Mouse (Mus musculus): ENCODE measurements at regions not wholly inside any gene's neighbourhood (a gene's known extent, or its start where the extent isn't known, plus 50 kb on each side); places are given as distances from the start of the nearest gene placed in this dataset.

GRCm38 (mm10) chr14:95493154-95493553 is 387.9 kb upstream of the 4921530L21Rik start:
- DNase-seq (ENCODE audit: low spot score) = no peak

GRCm38 (mm10) chr14:95493958-95494357 is 387.1 kb upstream of the 4921530L21Rik start:
- no peak for DNase-seq (ENCODE audit: low spot score)

GRCm38 (mm10) chr14:95515072-95515471 is 366.0 kb upstream of the 4921530L21Rik start:
- no peak for DNase-seq (ENCODE audit: low spot score)

DNA sequence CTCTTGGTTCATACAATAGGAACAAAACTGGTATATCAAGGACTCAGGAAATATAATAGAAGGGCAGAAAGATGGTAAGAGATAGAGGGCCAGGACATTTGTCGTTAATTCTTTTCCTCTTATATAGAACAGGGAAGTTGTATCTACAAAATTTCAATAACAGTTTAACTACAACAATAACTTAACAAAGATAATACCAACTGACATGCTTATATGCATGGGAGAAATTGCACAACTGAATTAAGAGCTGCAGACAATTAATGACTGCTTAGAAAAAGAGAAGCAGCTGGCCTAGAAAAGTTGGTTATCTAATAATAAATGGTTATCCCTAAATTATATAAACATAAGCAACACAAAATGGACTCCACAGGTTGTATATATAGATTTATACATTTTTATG is 362.2 kb upstream of the 4921530L21Rik start:
- no peak for DNase-seq (ENCODE audit: low spot score)

GRCm38 (mm10) chr14:95543863-95544262 is 337.2 kb upstream of the 4921530L21Rik start:
- no peak for DNase-seq (ENCODE audit: low spot score)

- no peak for DNase-seq (ENCODE audit: low spot score)
These were observed 290.0 kb upstream of the 4921530L21Rik start for GRCm38 (mm10) chr14:95591075-95591474.

GRCm38 (mm10) chr14:95596385-95596784 is 284.7 kb upstream of the 4921530L21Rik start:
- no peak for DNase-seq (ENCODE audit: low spot score)

DNA sequence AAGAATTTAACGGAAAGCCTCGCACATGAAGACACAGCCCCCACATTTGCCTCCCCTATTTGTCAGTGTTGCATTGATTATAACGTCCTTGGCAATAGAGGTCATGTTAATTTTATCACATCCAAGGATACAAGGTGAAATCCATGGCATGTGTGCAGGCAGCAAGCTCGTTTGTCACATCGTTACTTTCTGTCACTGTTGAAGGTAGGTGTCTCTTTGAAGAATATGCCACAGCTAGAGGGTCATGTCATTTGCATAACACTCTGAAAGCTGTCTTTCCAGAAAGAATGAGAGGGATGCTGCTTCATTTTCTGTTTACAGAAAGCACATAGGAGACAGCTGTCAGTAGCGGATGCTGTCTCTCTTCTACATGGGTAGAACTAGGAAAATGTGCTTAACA is 235.1 kb upstream of the 4921530L21Rik start:
- DNase-seq (ENCODE audit: low spot score) = no peak

- DNase-seq (ENCODE audit: low spot score) = no peak
These were observed 221.5 kb upstream of the 4921530L21Rik start for GRCm38 (mm10) chr14:95659552-95659951.

- DNase-seq (ENCODE audit: low spot score) = no peak
These were observed 220.2 kb upstream of the 4921530L21Rik start for GRCm38 (mm10) chr14:95660862-95661261.

- DNase-seq (ENCODE audit: low spot score) = no peak
These were observed 219.6 kb upstream of the 4921530L21Rik start for GRCm38 (mm10) chr14:95661416-95661815.

GRCm38 (mm10) chr14:95687448-95687847 is 193.6 kb upstream of the 4921530L21Rik start:
- no peak for DNase-seq (ENCODE audit: low spot score)

- DNase-seq (ENCODE audit: low spot score) = no peak
These were observed 192.4 kb upstream of the 4921530L21Rik start for GRCm38 (mm10) chr14:95688611-95689010.

DNA sequence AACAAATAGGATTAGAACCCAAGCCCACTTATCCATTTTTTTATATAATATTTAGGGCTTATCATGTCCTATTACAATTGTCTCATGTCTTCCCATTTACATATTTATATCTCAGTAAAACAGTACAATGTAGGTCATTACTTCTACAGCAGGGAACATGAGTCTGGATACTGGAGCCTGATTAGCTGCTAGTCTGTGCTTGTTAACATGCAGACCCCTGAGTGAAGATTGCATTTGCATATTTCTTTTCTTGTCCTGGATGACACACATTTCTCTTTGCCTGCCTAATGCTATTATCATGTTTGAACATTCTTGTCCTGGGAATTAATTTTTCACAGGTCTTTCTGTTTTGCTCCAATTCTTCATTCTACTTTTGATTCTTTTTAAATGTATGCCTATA is 155.0 kb upstream of the 4921530L21Rik start:
- no peak for DNase-seq (ENCODE audit: low spot score)

DNA sequence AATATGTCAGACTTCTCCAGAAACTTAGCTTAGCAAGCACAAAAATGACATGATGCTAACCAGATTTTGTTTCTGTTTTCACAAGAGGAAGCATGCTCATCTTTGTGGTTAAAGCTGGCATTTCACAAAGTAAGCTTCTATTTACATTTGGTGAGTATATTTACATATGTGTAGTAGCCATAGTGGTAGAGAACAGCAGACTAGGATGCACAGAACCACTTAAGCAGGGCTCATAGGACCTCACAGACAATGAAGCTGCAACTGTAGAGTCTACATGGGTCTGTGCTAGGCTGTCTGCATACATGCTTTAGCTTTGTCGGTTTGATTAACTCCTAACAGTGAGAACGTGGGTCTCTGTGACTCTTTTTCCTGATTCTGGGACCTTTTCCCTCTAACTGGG is 105.3 kb upstream of the 4921530L21Rik start:
- DNase-seq (ENCODE audit: low spot score) = no peak

- DNase-seq (ENCODE audit: low spot score) = peak; percentile 2
These were observed 103.6 kb upstream of the 4921530L21Rik start for GRCm38 (mm10) chr14:95777439-95777838.

Data from left cerebral cortex, adult 11 months (tissue).